Mouse (Mus musculus): ENCODE data around the gene Taf8. TPM values are rescaled to one million over a fixed set of nuclear protein-coding genes. Genes with fewer than 3 reads are reported as not detected.

Taf8 gene
- total and polyA plus RNA-seq, 3 experiments = 15.2 to 25.7 TPM; not detected in 1

GRCm38 (mm10) chr17:47523211-47523682, 21.2 kb upstream of the Taf8 start:
- no peak overlapping the region for H3K4me3 ChIP-seq (ENCODE audit: control insufficient read depth in 1 of 2, insufficient read depth in 1 of 2, low read depth in 2 of 2, low read length in 2 of 2)
- peaks cover 13 to 20% of the 10 kb centered on the region in 2 experiments for H3K4me1 ChIP-seq (ENCODE audit: control insufficient read depth in 1 of 2, insufficient read depth in 2 of 2, low read length in 2 of 2)
- TF ChIP-seq NRF1 (IDR thresholded peaks at IDR 0.05; ENCODE audit: insufficient read depth, low read depth, low read length, poor library complexity, severe bottlenecking) (0 out of 2 replicates have a peak, but pooled peaks have one; percentile 23), POLR2A (IDR thresholded peaks at IDR 0.05; ENCODE audit: control insufficient read depth in 1 of 2, insufficient read depth in 1 of 2, low read depth in 1 of 2, low read length in 2 of 2, poor library complexity in 1 of 2) (no peak), ETS1 (IDR thresholded peaks at IDR 0.05; ENCODE audit: low read depth, low read length) (no peak)
- no peaks in the 10 kb centered on the region for H3K27me3 ChIP-seq (ENCODE audit: control insufficient read depth in 1 of 2, insufficient read depth in 2 of 2, low read length in 2 of 2)
- H3K79me2 ChIP-seq (ENCODE audit: control insufficient read depth, insufficient read depth, low read length, poor library complexity) = peaks cover 2% of the 10 kb centered on the region; the same call in 1 of the 2 replicates
- H3K36me3 ChIP-seq (ENCODE audit: control insufficient read depth in 1 of 2, insufficient read depth in 2 of 2, low read length in 2 of 2) = peaks cover 0 to 18% of the 10 kb centered on the region in 2 experiments; a peak in 2 of 4 replicates
- H3K27ac ChIP-seq (ENCODE audit: control insufficient read depth, low read depth, low read length) = peak overlapping the region; percentile 77; the same call in 1 of the 2 replicates
- no peak for DNase-seq (ENCODE audit: low read depth, low spot score)
- H3K9me3 ChIP-seq (replicated peaks; ENCODE audit: insufficient read depth, low read length) = no peaks in the 10 kb centered on the region
- H3K9ac ChIP-seq (ENCODE audit: control insufficient read depth, low read depth, low read length, poor library complexity, severe bottlenecking) = 0 out of 2 replicates have a peak overlapping the region, but pooled peaks have one; percentile 2

DNA sequence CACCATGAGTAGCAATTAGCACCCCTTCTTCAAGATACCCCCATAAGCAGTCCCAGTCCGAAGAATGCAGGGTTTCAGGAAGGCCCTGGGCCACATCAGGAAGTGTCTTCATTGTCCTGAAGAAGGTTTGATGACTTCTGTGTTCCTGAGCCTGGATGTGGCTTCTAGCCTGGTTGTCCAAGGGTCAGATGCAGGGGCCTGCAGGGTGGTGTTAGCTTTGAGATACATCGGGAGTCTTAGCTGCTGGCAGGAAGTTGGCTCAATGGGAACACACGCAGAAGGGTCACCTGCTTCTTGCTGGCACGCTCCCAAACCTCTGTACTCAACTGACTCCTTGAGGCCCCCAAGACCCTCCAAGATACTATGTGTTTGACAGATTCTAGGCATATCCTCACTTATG, 20.4 kb upstream of the Taf8 start:
- Histone ChIP-seq H3K27me3 (ENCODE audit: control insufficient read depth in 1 of 2, insufficient read depth in 2 of 2, low read length in 2 of 2) (no peaks in the 10 kb centered on the region), H3K9me3 (replicated peaks; ENCODE audit: insufficient read depth, low read length) (no peaks in the 10 kb centered on the region), H3K79me2 (ENCODE audit: control insufficient read depth, insufficient read depth, low read length, poor library complexity) (peaks cover 2% of the 10 kb centered on the region; the same call in 1 of the 2 replicates), H3K4me3 (ENCODE audit: control insufficient read depth in 1 of 2, insufficient read depth in 1 of 2, low read depth in 2 of 2, low read length in 2 of 2) (no peak overlapping the region), H3K9ac (ENCODE audit: control insufficient read depth, low read depth, low read length, poor library complexity, severe bottlenecking) (no peak overlapping the region; the same call in 1 of the 2 replicates), H3K4me1 (ENCODE audit: control insufficient read depth in 1 of 2, insufficient read depth in 2 of 2, low read length in 2 of 2) (peaks cover 13 to 20% of the 10 kb centered on the region in 2 experiments), H3K36me3 (ENCODE audit: control insufficient read depth in 1 of 2, insufficient read depth in 2 of 2, low read length in 2 of 2) (peaks cover 0 to 18% of the 10 kb centered on the region in 2 experiments; a peak in 2 of 4 replicates), H3K27ac (ENCODE audit: control insufficient read depth, low read depth, low read length) (peak overlapping the region; percentile 77)
- DNase-seq (ENCODE audit: low read depth, low spot score) = no peak
- TF ChIP-seq ZNF384 (IDR thresholded peaks at IDR 0.05; ENCODE audit: low read depth, low read length) (no peak), UBTF (IDR thresholded peaks at IDR 0.05; ENCODE audit: borderline replicate concordance, insufficient read depth, low read depth, low read length) (no peak), RCOR1 (IDR thresholded peaks at IDR 0.05; ENCODE audit: low read depth, low read length) (no peak), GABPA (IDR thresholded peaks at IDR 0.05; ENCODE audit: low read depth, low read length) (no peak), POLR2A (IDR thresholded peaks at IDR 0.05; ENCODE audit: control insufficient read depth in 1 of 2, insufficient read depth in 1 of 2, low read depth in 1 of 2, low read length in 2 of 2, poor library complexity in 1 of 2) (no peak), JUND (IDR thresholded peaks at IDR 0.05; ENCODE audit: low read depth, low read length) (no peak), MAZ (IDR thresholded peaks at IDR 0.05; ENCODE audit: low read depth, low read length) (no peak), CHD2 (IDR thresholded peaks at IDR 0.05; ENCODE audit: low read length) (no peak), SIN3A (IDR thresholded peaks at IDR 0.05; ENCODE audit: low read length) (no peak), KAT2A (conservative IDR thresholded peaks at IDR 0.05; ENCODE audit: low read depth, low read length) (no peak)
